Mouse (Mus musculus): ENCODE results near the gene Coa6.

DNA sequence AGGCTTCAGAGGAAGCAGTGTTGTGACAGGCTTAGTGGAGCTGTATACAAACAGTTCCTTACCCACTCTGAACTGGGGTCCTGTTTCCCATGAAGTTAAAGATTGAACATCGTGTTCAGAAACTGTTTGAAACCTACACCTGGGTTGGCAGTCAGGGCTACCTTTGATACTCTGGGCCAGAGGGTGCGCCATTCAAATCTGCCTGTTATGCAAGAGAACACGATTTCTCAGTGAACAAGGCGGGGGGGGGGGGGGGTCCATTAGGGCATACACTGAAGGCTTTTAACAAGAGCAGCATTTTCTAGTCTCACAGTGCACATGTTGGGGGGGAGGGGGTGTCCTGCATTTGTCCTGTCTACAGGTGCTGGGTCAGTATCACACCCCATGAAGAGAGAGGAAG, 1.8 kb downstream of the Coa6 start:
- no peak for TF ChIP-seq POLR2A (IDR thresholded peaks at IDR 0.05; ENCODE audit: borderline replicate concordance, extremely low read depth, insufficient read depth, insufficient read length, poor library complexity, severe bottlenecking)
- TF ChIP-seq CTCF (IDR thresholded peaks at IDR 0.05; ENCODE audit: borderline replicate concordance, extremely low read depth, insufficient read depth, insufficient read length) = no peak
